Mouse (Mus musculus): ENCODE results near the gene Casq2.
A peak's percentile ranks its signal among the peaks of the same experiment; 100 is the strongest.

Casq2 gene

DNA sequence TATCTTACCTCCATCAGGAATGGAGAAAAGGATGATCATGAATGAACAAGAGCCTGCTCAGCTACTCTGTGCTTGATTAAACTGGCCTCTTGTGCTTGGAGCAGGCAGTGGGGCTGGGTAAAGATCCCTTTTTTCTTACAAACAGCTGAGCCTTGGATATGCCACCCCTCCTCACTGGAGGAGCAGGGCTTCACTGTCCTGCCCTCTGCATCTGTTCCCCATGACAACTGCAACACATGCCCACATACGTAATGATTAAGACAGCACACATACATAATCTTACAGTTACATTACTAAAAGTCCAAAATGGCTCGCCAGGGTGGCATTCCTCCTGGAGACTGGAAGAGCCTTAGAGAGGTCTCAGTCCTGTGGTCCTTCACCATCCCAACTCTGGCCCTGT lies 6.8 kb upstream of the Casq2 start:
- DNase-seq (ENCODE audit: extremely low read depth, insufficient read length, low spot score): no peak

DNA sequence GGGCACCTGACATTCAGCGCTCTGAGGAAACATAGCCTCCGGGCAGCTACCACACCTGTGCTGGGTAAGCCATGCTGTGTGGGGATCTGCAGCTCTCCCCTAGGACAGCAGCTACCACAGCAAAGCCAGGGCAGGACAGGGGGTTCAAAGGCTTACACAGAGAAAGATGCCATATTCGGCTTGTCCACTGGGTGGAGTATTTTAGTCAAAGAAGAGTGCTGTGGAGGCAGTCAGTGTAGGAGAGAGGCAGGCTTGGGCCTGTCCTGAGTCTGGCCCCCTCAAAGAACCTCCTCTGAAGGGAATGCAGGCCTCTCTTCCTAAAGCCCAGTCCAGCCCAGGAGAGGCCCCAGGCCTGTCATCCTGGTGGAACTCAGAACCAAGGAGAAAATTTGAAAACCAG lies 4.4 kb upstream of the Casq2 start:
- peak; percentile 46 for DNase-seq (ENCODE audit: extremely low read depth, insufficient read length, low spot score)

DNA sequence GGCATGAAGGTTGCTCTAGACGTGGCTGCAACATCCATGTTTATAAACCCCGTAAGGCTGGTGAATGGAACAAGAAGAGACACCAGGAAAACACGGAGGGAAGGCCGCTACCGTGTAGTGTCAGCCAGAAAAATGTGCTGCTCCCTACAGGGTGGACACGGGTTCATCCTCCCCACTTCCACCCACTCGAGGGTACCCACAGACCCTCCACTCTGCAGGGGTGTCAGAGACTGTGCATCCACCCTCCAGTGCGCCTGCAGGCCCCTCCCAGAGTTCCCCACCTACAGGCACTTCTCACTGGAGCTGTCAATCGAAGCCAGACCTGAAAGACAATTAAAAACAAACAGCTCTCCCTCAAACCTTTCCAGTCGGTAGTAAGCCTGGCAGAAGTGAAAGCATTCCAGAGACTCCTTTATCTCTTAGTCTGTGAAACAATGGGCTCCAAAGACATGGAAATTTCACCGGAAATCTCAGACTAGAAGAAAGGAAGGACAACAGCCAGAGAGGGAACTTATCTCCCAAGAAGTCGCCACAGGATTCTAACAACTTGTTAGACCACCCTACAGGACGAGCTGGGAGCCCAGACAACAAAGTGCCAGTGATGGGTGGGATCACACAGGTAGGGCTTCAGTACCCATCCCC lies 2.5 kb upstream of the Casq2 start:
- no peak for DNase-seq (ENCODE audit: extremely low read depth, insufficient read length, low spot score)

DNA sequence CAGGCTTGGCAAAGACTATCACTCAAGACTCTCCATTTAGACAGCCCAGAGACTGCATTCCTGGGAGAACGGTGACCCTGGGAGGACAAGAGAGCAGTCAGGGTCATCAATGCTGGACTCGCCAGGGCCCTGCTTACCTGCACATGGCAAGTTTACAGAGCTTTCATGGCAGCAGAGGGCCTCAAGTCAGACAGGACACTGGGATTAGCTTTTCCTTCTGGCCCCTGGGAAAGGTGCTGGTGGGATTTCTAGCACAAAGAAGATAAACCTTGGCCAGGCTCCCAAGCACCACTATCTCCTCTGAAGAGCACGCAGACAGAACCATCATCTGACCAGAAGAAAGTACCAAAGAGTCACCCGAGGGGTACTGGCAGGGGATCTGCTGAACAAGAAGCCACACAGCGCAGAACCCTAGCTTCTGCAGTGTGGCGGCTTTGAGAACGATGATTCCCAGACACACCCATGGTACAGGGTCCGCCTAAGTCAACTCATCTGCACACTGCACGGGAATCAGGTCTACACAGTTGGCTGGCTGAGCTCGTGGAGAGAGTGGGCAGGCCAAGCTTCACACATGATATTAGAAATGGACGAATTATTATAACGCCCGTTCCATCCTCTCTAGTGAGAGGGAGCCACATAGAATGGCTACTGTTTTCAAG lies 1.3 kb upstream of the Casq2 start:
- DNase-seq (ENCODE audit: extremely low read depth, insufficient read length, low spot score): no peak

DNA sequence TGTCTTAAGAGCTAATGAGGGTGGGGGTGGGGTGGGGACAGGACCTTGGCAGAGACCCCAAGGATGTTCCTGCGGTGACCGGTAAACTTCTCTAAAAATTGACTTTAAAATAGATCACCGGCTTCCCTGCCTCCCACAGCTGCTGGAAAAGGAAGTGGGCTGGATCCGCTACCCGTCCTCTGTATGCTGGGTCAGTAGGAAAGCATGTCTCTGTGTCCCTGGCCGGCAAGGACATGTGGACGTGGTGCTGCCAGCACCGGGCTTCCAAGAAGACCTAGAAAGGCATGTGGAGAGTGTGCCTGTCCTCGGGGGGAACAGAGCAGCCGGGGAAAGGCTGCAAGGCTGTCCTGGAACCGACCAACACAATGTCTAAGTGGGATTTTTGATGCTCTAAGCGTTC lies 496 bp upstream of the Casq2 start:
- DNase-seq (ENCODE audit: extremely low read depth, insufficient read length, low spot score): no peak

DNA sequence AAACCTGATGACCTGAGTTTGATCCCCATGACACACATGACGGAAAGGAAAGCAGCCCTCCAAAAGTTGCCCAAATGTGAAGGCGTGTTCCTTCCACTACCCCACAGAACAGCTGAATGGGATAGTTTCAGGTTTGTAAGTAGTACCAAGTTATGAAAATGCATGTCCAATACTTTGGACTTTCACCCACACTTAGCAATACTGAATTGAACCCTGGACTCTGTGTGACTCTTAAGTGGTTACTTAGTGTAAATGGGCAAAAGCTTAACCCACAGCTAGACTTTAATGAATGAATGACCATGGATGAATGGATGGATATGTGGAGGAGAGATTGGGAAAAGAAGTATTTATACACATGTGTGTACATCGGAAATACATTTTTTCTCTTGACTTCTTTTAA lies 8.6 kb downstream of the Casq2 start:
- DNase-seq (ENCODE audit: extremely low read depth, insufficient read length, low spot score): no peak

DNA sequence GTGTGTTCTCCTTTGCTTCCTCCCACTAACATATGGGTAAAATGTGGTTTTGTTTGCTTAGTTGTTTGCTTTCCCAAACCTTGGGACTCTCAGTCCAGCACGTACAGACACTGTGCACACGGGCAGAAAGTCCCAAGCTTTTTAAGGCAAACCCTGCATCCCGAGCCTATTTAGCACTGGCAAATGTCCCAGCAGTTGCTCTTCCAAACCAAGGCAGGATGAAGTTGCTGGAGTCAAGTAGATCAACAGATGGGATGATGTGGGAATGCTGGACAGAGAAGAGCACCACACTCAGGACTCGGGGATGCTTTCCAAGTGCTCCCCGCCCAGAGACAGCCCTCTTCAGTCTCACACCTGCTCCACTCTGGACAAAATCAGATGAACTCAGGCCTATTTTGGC lies 9.2 kb downstream of the Casq2 start:
- DNase-seq (ENCODE audit: extremely low read depth, insufficient read length, low spot score): no peak

DNA sequence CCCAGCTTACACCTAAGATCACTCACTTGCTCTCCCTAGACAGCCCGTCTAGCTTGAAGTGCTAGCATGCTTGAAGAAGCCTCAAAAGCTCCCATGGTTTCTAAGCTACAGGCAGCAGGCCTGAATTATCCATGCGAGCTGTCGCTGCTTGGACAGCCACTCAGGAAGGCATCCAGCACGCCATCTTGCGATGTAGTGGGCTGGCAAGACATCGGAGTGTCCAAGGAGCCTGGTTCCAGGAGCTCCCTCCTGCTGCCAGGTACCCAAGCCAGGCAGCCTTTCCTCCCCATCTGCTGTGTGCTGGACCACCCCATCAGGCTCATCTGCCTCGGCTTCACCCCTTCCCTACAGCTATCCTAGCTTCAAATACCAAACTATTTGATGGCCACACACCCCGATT lies 10.2 kb downstream of the Casq2 start:
- no peak for DNase-seq (ENCODE audit: extremely low read depth, insufficient read length, low spot score)

DNA sequence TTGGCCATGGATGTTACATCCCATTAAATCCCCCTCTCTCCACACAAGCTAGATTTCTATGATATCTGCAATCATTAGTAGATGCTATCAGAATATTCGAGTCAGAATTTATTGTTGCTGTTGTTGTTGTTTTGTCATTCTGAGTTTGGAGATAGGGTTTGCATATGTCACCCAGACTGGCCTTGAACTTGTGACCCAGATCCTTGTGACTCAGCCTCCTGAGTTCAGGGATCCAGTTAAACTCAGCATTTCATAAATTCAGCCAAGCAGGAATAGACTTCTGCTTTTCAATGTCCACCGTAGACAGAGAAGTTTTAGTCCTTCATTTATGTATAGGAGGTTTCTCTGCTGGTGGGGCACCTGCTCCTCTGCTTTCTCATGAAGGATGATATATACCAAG lies 10.8 kb downstream of the Casq2 start:
- no peak for DNase-seq (ENCODE audit: extremely low read depth, insufficient read length, low spot score)

DNA sequence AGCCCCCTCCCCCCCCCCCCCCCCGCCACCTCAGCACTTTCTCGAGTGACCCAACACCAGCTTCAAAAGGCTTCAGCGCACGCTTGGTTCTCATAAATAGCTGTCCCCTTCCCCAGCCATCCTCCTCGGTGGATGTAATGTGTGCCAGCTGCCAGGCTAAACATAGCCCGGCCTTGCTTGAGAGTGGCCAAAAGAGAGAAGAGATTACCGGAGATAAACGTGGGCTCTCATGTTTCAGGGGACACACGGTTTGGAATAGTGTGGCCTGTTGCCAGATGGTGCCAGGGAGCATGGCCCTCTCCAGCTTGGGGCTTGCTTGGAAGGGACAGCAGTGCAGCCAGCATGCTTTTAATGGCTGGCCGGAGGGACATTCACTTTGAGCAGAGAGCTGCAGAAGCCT lies 13.0 kb downstream of the Casq2 start:
- no peak for DNase-seq (ENCODE audit: extremely low read depth, insufficient read length, low spot score)

DNA sequence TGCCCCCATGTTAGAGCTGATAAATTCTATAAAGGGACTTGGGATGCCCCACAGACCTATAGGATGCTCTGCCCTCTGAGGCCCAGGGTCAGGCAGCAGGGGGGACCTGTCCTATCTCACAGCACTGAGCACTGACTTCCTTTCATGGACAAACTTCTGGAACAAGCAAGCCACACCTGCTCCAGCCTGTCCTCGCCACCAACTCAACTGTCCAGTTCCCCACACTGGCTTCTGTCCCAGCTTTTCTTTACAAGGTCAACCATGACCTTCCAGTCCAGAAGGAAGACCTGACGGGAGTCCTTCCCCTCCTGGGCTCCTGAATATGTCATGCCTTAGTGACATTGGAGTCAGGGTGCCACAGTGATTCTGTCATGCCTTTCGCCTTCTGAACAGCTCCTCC lies 13.6 kb downstream of the Casq2 start:
- DNase-seq (ENCODE audit: extremely low read depth, insufficient read length, low spot score): no peak

DNA sequence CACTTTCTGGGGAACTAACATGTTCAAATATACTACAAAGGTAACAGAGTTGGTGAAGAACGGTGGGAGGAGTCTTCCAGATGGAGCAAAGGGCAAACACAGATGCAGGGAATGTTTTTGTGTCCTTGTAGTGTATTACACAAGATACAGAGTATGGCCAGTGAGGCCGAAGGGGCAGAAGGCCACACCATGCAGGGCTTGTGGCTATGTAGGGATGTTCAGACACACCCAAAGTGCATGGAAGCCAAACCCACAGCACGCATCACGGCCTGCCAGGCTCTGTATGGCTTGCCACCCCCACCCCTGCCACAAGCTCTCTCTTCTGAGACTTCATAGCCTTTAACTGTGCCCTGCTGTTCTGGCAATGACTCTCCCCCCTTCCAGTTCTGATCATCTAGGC lies 15.2 kb downstream of the Casq2 start:
- DNase-seq (ENCODE audit: extremely low read depth, insufficient read length, low spot score): peak; percentile 74

DNA sequence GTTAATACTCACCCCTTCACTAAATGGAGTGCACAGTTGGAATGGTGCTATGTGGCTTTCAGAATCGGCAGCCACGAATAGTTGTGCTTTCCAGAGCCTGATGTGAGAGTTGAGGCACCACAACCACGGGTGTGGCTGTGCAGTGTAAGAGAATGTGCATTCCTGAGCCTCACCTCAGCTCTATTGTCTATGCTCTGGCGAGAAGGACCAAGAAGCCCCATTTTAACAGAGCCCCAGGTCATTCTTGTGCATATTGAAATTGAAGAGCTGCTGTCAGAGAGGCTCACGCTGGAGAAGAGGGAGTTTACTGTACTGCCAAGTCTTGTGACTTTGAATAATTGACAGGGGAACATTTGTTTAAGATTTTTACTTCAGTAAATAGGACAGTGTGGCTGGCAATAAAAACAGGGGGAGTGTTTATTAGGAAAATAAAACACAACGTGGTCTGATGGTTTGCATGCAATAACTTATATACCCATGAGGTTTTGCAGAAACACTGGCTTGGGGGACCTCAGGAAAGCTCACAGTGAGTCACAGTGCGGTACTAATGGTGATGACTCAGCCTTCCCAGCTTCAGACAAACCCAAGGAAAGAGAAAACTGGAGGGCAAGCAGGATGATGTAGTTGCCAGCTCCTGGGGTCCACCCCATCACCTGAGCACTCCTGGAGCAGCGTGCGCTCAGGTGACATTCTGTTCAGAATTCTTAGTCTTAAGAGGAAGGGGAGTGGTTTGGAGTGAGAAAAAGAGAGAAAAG lies 17.8 kb downstream of the Casq2 start:
- DNase-seq (ENCODE audit: extremely low read depth, insufficient read length, low spot score): peak; percentile 53

DNA sequence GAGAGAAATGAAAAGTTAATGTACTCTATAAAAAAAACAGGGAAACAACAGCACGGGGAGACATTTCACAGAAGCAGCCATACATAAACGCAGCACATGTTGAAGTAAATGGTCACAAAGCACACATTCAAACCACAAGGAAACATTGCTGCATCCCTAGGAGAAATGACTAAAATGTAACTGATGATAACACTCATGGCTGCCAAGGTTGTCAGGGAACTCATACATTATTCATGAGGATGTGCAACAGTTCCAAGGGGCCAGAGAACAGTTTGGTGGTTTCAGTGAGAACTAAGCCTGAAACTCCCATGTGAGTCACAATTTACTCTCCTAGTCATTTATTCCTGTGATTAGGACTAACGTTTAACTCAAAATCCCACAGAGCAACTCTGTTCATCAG lies 22.0 kb downstream of the Casq2 start:
- peak; percentile 26 for DNase-seq (ENCODE audit: extremely low read depth, insufficient read length, low spot score)

DNA sequence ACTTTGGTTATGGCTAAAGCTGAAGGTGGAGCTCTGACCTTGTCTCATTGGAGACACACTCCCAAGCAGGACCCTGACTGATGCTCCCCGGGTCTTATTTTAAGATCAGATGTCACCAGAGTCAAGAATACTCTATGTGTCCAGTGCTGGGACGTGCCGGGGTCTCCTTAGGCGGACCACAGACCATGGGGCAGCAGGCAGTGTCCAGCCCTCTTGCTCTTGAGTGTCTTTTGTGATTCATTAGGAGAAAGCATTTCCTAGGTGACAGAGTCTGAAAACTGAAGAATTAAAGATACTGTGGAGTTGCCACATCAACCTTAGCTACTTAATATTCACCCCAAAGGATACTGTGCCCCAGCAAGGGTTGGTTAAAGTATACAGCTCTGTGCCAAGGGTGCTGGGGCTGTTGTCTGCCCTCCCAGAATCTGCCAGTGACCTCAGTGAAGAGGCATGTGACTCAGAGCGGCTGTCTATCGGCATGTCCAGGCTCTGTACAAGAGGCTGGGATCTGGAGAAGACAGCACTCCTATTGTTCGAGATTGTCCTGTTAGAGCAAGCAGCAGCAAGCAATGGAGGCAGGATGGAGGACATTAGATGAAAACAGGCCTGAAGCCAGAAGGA lies 25.9 kb downstream of the Casq2 start:
- DNase-seq (ENCODE audit: extremely low read depth, insufficient read length, low spot score): peak; percentile 48

DNA sequence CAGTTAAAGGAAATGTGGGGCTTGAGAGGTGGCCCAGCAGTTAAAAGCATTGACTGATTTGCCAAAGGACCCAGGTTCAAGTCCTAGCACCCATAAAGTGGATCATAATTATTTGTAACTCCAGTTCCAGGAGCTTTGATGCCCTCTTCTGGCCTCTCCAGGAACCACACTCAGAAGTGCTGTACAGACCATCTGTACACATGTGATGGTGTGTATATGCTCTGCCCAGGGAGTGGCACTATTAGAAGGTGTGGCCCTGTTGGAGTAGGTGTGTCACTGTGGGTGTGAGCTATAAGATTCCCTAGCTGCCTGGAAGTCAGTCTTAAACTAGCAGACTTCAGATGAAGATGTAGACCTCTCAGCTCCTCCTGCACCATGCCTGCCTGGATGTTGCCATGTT lies 34.7 kb downstream of the Casq2 start:
- DNase-seq (ENCODE audit: extremely low read depth, insufficient read length, low spot score): no peak

DNA sequence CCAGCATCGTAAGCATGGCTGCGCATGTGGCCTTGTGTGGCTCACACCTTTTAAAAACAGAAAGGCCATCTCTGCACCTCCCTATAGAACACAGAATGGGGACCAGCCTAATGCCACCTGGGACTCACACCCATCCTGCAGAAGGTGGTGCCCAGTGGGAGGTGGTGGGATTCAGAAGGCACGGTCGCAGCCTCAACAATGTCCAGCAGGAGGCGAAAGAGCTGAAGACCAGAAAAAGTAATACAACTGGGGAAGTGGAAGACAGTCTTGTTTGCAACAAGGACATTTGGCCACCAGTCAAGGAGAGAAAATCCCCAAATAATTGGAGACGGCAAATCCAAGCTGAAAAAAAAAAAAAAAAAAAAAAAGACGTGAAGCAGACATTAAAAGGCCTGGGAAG lies 35.8 kb downstream of the Casq2 start:
- no peak for DNase-seq (ENCODE audit: extremely low read depth, insufficient read length, low spot score)

DNA sequence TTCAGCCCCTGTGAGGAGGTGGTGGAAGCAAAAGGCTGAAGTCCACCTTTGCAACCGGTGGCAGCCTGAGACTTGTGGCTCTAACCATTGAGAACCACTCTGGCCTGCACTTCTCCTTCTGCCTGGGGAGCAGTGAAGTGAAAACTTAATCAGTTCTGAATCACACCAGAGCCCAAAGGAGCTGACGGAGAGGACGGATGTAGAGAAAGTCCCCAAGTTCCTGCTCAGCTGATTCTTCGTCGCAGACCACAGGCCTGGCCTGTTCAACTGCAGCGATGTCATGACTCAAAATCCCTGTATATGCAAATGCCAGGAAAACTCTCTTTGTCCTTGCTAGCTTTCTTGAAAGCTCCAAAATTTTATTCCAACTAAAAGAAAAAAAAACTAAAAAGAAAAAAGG lies 37.4 kb downstream of the Casq2 start:
- DNase-seq (ENCODE audit: extremely low read depth, insufficient read length, low spot score): no peak

DNA sequence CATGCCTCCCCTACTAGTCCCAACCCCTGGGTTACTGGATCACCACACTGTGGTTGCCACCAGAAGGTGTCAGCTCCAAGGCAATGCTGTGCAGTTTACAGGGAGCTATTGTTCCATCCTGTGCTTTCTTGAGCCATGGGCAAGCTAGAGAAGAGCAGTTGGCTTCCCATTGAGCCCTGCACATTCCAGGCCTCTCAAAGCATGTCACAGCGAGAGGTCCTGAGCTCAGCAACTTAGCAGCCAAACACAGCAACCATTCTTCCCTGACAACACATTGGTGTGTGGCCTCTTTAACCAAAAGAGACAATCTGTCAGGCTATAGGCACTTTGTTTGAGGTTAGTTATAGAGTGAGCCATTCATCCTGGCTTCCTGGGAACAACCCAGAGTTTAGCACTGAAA lies 39.3 kb downstream of the Casq2 start:
- no peak for DNase-seq (ENCODE audit: extremely low read depth, insufficient read length, low spot score)

DNA sequence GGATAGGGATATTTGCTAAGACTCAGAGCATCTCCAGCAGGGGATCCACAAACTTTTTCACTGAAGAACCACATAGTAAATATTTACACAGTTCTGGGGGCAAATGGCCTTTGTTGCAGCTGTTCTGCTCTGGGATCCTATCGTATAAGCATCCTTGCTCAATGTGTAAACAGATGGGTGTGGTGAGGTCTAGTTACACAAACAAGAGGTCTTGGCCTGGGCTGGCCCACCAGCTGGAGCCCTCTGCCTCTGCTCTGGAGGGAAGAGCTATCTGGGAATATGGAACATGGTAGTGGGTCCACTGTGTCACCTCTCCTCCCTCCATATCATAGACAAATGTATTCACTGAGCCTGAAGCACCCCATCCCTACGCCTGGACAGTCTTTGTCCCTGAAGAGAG lies 40.9 kb downstream of the Casq2 start:
- no peak for DNase-seq (ENCODE audit: extremely low read depth, insufficient read length, low spot score)

DNA sequence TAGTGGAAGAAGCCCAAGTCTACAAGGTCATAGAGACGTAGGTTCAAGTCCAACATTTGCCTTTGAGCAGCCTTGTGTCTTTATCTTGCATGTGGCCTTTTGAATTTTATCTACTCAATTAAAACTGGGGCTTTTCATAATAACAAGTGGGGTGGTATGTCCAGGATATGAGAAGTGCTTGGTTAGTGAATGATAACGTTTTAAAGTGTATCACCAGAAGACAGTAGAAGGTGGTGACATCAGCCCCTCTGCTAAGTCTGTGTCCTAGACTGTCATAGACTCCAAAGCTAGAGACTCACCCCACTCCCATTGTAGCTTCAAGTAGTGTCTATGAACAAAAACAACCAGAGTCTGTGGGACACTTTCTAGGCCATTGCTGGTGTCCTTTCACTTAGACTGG lies 42.0 kb downstream of the Casq2 start:
- DNase-seq (ENCODE audit: extremely low read depth, insufficient read length, low spot score): no peak

DNA sequence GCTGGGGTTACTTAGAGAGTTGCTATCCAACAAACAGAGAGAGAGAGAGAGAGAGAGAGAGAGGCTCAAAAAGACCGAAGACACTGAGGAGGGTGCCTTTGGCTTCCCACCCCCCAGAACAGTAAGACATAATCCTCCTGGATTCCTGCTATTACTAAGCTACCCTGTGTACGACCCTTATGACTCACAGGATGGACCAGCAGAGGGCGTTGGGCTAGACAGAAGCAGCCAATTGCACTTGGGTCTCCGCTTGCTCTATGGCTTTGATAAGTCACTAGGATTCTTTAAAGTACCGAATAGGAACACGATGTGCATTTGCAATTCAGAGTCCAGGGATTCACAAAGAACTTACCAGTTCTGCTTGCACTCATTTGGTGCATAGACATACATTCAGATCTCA lies 44.3 kb downstream of the Casq2 start:
- no peak for DNase-seq (ENCODE audit: extremely low read depth, insufficient read length, low spot score)

All from 3134 (cell line).